Mouse (Mus musculus): ENCODE data around the gene Parp16.

DNA sequence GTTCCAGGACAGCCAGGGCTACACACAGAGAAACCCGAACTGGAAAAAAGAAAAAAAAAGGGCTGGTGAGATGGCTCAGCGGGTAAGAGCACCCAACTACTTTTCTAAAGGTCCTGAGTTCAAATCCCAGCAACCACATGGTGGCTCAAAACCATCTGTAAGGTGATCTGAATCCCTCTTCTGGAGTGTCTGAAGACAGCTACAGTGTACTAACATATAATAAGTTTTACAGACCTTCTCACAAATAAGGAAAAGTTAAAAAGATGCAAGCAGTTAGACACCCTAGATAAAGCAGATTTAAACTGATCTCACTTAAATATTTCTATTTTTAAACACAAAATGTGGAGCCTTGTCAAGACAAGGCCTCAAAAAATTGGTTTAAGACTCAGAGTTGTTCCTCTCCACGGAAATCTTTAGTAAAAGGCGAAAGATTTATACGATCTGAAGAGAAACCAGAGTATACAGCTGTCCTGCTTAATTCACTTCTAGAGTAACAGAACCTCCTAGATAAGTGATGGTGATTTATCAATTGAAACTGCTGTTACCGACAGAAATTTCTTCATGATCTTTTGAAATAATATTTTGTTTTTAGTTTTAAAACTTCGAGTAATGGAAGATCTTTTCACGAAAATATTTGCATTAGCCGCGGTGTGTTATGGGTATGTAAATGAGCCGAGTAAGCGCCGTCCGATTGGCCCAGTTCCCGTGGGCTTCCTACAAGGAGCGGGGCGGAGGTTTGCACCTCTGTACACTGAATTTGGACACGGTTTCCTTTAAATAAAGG lies 6.4 kb downstream of the Parp16 start:
- TF ChIP-seq ZNF384 (IDR thresholded peaks at IDR 0.05; ENCODE audit: low read depth, low read length) (peak; percentile 92), ZC3H11A (IDR thresholded peaks at IDR 0.05; ENCODE audit: borderline replicate concordance, low read depth, low read length) (no peak), HCFC1 (IDR thresholded peaks at IDR 0.05; ENCODE audit: borderline replicate concordance, insufficient read depth, low read length) (peak; percentile 75; the same call in 1 of the 2 replicates), CHD2 (IDR thresholded peaks at IDR 0.05; ENCODE audit: low read depth, low read length) (0 out of 2 replicates have a peak, but pooled peaks have one; percentile 57), MAFK (IDR thresholded peaks at IDR 0.05; ENCODE audit: insufficient read depth, low read depth, low read length) (no peak)
